Mouse (Mus musculus) lung, embryonic 16.5 days (tissue): ENCODE data around the gene Nol7. TPM values are rescaled to one million over a fixed set of nuclear protein-coding genes. Genes with fewer than 3 reads are reported as not detected.
A peak's percentile ranks its signal among the peaks of the same experiment; 100 is the strongest.

ENCODE experiments used
- ATAC-seq: fragments of 200-750 bp; cut with Nextera tagmentation; 2 replicates; pipeline ENCODE4 v1.8.0; 2017; ENCODE audit warnings: low read depth, mild to moderate bottlenecking, moderate library complexity
- H3K27ac ChIP-seq: fragments of 300-500 bp; sonication (generic); 2 replicates; pipeline ENCODE4 v1.5.1; 2014; ENCODE audit warnings: mild to moderate bottlenecking, control low read depth, low read length
- H3K27me3 ChIP-seq: fragments of 300-500 bp; sonication (generic); 2 replicates; pipeline ENCODE4 v1.6.1; 2014; ENCODE audit warnings: low read depth, low read length, mixed read lengths; ENCODE audit not compliant: control insufficient read depth, insufficient read depth
- H3K36me3 ChIP-seq: fragments of 300-500 bp; sonication (generic); 2 replicates; pipeline ENCODE4 v1.6.1; 2014; ENCODE audit warnings: low read length; ENCODE audit not compliant: control insufficient read depth, insufficient read depth
- H3K4me1 ChIP-seq: fragments of 300-500 bp; sonication (generic); replicated peaks from 2 replicates; pipeline ENCODE4 v1.6.1; 2014; ENCODE audit warnings: low read length, mixed read lengths; ENCODE audit not compliant: control insufficient read depth, insufficient read depth
- H3K4me2 ChIP-seq: fragments of 300-500 bp; sonication (generic); 2 replicates; pipeline ENCODE4 v1.6.1; 2014; ENCODE audit warnings: low read depth, low read length, control low read depth
- H3K4me3 ChIP-seq: fragments of 300-500 bp; sonication (generic); 2 replicates; pipeline ENCODE4 v1.5.1; 2014; ENCODE audit warnings: mild to moderate bottlenecking, low read length, control low read depth
- H3K9ac ChIP-seq: fragments of 300-500 bp; sonication (generic); 2 replicates; pipeline ENCODE4 v1.6.1; 2014; ENCODE audit warnings: low read length, control low read depth
- H3K9me3 ChIP-seq: fragments of 300-500 bp; sonication (generic); 2 replicates; pipeline ENCODE4 v1.6.1; 2016; ENCODE audit warnings: low read length; ENCODE audit not compliant: control insufficient read depth
- WGBS: fragments of 180-500 bp; shearing (Covaris S2); extraction: QIAGEN DNeasy Blood & Tissue Kit; methylation state at CpG from one replicate; pipeline ENCODE4 v1.1.7; 2014; 5-methylcytosine and 5-hydroxymethylcytosine counted together
- polyA plus RNA-seq: library from polyadenylated mRNA; unstranded; fragments of >200 nt; fragmentation: Nextera tagmentation; extraction: Ambion mirVana; gene quantifications from 2 replicates; pipeline ENCODE4 v1.2.1, GENCODE M21; 2015

Gene Nol7
- polyA plus RNA-seq, 1 experiment from 2014 or later, result 130 TPM

DNA sequence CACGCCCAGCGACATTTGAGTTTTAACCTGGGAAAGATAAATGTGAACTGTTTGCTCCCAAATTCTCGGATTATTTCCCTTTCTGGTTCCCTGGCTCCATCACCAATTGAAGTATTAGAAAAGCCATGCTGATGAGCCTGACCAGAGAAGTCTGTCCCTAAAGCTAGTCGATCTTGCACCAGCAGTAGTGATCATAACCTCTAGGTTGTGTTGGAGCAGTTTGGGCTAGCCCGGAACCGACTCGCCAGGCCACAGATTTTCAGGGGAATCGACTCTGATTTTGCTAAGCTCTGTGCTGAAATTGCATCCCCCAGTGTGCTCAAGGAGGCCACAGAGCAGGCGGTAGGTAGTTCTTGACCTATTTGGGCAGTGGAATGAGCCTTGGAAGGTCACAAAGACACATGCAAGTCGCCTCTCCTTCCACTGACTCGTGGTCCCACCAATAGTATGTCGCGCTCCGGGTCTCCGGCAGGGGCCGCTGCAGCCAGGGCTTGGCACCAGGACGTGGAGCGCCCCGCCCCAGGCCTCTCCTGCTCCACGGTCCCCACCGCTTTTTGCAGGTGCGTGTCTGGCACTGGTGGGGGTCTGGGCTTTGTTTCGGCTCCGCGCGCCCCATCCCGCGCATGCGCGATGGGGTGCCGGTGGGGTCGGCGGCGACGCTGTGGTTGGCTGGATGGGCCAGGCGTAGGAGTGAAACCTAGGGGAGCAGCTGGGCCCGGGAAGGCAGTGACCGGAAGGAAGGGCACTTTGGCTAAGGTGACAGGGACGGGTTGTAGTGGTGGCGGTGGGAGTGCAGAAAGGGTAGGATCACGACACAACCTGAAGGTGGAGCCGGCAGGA, 33.0 kb upstream of the Nol7 start, which contains the start of gene Sirt5:
TSS of gene Sirt5 (plus strand) at position 512 of the 840 bp plus-strand sequence.
- WGBS, result 14% methylated on average over 41 of the region's 42 CpGs
- H3K9ac ChIP-seq, result peak within 1 kb of the TSS; percentile 78

DNA sequence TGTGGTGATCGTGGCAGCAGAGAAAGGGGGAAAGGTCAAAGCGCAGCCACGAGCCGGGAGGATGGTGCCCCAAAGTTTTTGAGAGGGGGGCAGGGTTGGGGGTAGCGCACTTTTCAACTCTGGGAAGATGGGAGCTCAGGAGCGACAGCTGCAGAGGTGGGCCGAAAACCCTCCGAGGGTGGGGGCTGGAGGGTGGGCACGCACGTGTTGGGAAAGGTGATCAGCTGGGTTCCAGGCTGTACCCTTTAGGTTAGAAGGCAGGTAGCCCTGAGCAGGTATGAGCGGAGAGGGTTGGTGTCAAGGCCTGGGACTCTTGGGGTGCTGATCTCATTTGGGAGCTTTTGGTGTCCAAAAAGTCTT, 32.4 kb upstream of the Nol7 start:
- 5% methylated on average over 11 of the region's 11 CpGs for WGBS
- Histone ChIP-seq H3K9me3 (no peaks in the 10 kb centered on the region), H3K4me2 (peak overlapping the region; percentile 88), H3K9ac (peak overlapping the region; percentile 78), H3K4me3 (peak overlapping the region; percentile 68), H3K27me3 (no peaks in the 10 kb centered on the region), H3K4me1 (no peaks in the 10 kb centered on the region; the same call in 1 of the 2 replicates), H3K36me3 (peaks cover 2% of the 10 kb centered on the region; the same call in 1 of the 2 replicates), H3K27ac (peak overlapping the region; percentile 32)
- peak; percentile 43 for ATAC-seq

More for the DNA sequence above, 33.0 kb upstream of the Nol7 start, which contains the start of gene Sirt5:
- no peaks in the 10 kb centered on the region for H3K36me3 ChIP-seq
- peak within 1 kb of the TSS; percentile 88 for H3K4me2 ChIP-seq
- ATAC-seq, result peak; percentile 91
- H3K27me3 ChIP-seq, result no peaks in the 10 kb centered on the region
- H3K27ac ChIP-seq, result peak within 1 kb of the TSS; percentile 32
- H3K4me1 ChIP-seq, result no peaks in the 10 kb centered on the region; the same call in 1 of the 2 replicates
- peak within 1 kb of the TSS; percentile 68 for H3K4me3 ChIP-seq
- H3K9me3 ChIP-seq, result no peaks in the 10 kb centered on the region

DNA sequence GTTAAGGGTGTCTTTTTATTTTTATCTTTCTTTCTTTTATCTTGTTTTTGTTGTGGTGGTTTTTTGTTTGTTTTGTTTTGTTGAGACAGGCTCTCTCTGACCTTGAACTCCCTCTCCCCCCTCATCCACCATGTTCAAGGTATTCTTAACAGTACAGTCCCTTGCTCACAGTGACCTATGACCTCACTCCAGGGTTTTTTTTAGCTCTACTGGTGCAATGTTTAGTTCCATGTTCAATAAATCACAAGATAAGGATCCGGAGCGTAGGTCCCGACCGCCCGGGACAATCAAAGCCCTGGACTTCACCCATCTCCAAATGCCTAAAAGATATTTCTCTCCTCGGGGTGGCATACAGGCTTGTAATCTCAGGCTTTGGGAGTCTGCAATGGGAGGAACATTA, 28.1 kb upstream of the Nol7 start:
- Histone ChIP-seq H3K9ac (no peak overlapping the region), H3K27ac (no peak overlapping the region), H3K4me3 (no peak overlapping the region), H3K9me3 (no peaks in the 10 kb centered on the region), H3K4me2 (no peak overlapping the region), H3K4me1 (0 out of 2 replicates have a peak, but pooled peaks cover 3% of the 10 kb centered on the region), H3K36me3 (peaks cover 16% of the 10 kb centered on the region), H3K27me3 (no peaks in the 10 kb centered on the region)
- WGBS, result 71% methylated on average over 6 of the region's 6 CpGs
- no peak for ATAC-seq

DNA sequence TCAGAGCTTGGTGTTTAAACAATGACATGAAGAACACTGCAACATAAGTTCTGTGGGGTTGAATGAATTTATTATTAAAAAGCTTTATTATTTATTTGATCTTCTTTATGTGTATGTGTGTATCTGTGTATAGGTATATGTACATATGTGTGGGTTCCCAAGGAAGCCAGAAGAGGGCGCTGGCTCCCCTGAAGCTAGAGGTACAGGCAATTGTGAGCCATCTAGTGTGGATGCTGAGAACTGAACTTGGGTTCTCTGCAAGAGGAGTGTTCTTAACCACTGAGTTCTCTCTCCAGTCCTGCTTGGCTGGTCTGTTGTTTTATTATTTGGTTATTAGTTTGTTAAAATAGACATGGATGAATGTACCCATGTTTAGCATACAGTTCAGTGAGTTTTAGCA, 25.3 kb upstream of the Nol7 start:
- H3K4me3 ChIP-seq, result no peak overlapping the region
- H3K9me3 ChIP-seq, result no peaks in the 10 kb centered on the region
- H3K4me2 ChIP-seq, result no peak overlapping the region
- peaks cover 22% of the 10 kb centered on the region for H3K36me3 ChIP-seq
- 76% methylated on average over 1 of the region's 1 CpGs for WGBS
- no peaks in the 10 kb centered on the region for H3K27me3 ChIP-seq
- H3K4me1 ChIP-seq, result 0 out of 2 replicates have a peak, but pooled peaks cover 3% of the 10 kb centered on the region
- H3K9ac ChIP-seq, result no peak overlapping the region
- ATAC-seq, result no peak
- no peak overlapping the region for H3K27ac ChIP-seq

DNA sequence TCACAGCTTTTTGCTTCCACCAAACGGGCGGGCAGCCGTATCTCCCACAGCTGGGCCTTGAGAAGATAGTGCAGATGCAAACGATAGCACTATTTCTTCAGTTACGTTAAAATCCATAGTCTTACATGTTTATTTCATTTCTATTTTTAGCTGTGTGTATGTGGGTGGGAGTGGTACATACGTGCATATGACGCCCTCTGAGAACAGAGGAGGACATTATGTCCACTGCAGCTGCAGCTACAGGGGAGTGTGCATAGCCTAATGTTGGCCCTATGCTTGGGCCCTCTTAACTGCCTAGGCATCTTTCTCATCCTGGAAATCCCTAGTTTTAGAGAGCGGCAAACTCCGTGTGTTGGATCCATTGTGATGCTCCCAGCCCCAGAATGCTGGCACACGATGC, 24.0 kb upstream of the Nol7 start:
- Histone ChIP-seq H3K4me1 (0 out of 2 replicates have a peak, but pooled peaks cover 3% of the 10 kb centered on the region), H3K36me3 (peaks cover 23% of the 10 kb centered on the region), H3K4me3 (no peak overlapping the region), H3K4me2 (no peak overlapping the region), H3K27ac (peak overlapping the region; percentile 59), H3K9ac (no peak overlapping the region), H3K27me3 (no peaks in the 10 kb centered on the region), H3K9me3 (no peaks in the 10 kb centered on the region)
- WGBS, result 61% methylated on average over 10 of the region's 10 CpGs
- peak; percentile 91 for ATAC-seq

DNA sequence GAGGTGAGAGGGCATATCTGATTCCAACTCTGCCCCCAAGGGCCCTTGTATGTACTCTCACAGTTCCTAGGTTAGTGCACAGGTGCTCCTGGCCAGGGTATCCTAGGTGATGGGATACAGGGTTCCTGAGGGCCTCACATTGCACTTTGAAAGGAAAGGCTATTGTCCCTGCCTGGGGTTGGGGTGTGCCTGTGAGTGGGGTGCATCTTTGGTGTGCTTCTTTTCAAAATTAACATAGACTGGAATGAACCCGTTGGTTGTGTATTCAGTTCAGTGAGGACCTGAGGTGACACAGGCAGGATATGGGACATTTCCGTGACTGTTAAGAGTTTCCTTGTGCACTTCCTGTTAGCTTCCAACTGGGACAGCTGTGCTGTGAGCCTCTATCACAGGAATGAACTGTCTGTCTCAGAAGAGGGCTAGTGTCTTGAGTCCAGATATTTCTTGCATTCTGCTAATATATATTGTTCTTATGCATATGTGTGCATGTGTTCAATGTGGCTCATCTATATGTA, 23.2 kb upstream of the Nol7 start:
- H3K27ac ChIP-seq, result peak overlapping the region; percentile 55
- no peak overlapping the region for H3K9ac ChIP-seq
- no peak overlapping the region for H3K4me2 ChIP-seq
- no peak overlapping the region for H3K4me3 ChIP-seq
- no peaks in the 10 kb centered on the region for H3K27me3 ChIP-seq
- H3K9me3 ChIP-seq, result no peaks in the 10 kb centered on the region
- H3K4me1 ChIP-seq, result 0 out of 2 replicates have a peak, but pooled peaks cover 3% of the 10 kb centered on the region
- peaks cover 23% of the 10 kb centered on the region for H3K36me3 ChIP-seq
- WGBS, result 49% methylated on average over 2 of the region's 2 CpGs
- ATAC-seq, result peak; percentile 32

DNA sequence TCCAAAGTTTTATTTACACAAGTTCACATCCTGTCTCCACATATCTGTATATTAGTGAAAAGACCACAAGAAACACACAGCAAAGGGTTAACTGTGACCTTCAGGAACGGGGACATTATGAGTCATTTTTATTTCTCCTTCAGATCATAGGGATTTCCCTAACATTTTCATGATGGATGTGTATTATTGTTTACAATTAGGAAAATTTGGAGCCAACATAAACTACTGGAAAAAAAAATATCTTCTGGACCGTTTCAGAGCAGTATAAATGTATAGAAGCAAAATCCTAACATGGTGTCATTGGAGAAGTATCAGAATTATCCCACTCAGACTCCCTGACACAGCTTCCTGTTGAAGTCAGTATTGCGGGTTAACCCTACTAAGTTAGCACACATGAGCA, 18.2 kb upstream of the Nol7 start:
- 0 out of 2 replicates have a peak, but pooled peaks cover 7% of the 10 kb centered on the region for H3K36me3 ChIP-seq
- ATAC-seq, result peak; percentile 45; the same call in 1 of the 2 replicates
- H3K4me2 ChIP-seq, result no peak overlapping the region
- H3K27me3 ChIP-seq, result no peaks in the 10 kb centered on the region
- no peak overlapping the region for H3K27ac ChIP-seq
- H3K9me3 ChIP-seq, result no peaks in the 10 kb centered on the region
- no peak overlapping the region for H3K4me3 ChIP-seq
- H3K9ac ChIP-seq, result no peak overlapping the region
- 42% methylated on average over 3 of the region's 3 CpGs for WGBS
- H3K4me1 ChIP-seq, result no peaks in the 10 kb centered on the region

DNA sequence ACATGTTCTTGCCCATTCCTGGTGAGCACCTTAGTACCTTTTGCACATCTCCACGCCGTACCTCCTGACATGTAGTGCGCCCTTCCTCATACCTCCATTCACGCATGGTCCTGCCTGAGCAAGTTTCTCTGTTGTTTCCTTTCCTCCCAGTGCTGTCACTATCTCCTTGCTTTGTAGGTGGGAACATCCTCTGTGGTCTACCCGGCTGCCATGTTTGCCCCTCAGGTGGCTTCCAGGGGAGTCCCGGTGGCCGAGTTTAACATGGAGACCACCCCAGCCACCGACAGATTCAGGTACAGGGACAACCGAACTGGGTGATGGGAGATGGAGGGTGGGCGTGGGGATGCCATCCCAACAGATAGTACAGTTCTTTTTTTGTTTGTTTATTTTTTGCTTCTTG, 12.9 kb upstream of the Nol7 start:
- ATAC-seq, result no peak
- Histone ChIP-seq H3K4me1 (no peaks in the 10 kb centered on the region), H3K4me2 (no peak overlapping the region), H3K9me3 (no peaks in the 10 kb centered on the region), H3K27me3 (no peaks in the 10 kb centered on the region), H3K36me3 (peaks cover 4% of the 10 kb centered on the region; the same call in 1 of the 2 replicates), H3K4me3 (no peak overlapping the region), H3K27ac (no peak overlapping the region), H3K9ac (no peak overlapping the region)
- WGBS, result 94% methylated on average over 10 of the region's 10 CpGs

DNA sequence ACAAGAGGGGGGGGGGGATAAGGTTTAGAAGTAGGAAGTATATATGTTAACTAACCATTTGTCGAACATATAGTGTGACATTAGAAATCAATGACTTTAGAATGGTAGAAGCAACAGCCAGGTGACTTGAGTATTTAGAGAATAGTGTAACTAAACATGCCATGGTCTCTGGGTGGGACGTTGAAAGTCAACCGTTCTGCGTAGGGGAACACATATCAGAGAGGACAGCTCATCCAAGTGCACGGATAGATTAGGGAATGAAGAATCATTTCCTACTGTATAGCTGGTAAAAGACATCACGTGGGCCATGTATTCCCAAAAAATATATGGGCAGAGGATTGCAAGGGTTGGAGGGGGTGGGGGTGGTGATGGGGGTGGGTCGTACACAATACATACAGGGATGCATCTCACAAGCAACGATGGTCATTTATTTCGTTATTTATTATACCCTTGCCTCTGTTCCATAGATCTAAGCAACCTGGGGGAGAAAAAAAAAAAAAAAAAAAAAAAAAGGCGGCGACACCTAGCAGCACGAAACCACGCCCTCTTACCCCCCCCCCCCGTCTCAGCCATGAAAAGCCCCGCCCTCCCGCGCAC, 392 bp upstream of the Nol7 start:
- Histone ChIP-seq H3K27ac (no peak overlapping the region), H3K4me3 (peak overlapping the region; percentile 87), H3K4me1 (peaks cover 6% of the 10 kb centered on the region), H3K27me3 (no peaks in the 10 kb centered on the region), H3K36me3 (peaks cover 26% of the 10 kb centered on the region), H3K4me2 (peak overlapping the region; percentile 79), H3K9me3 (no peaks in the 10 kb centered on the region), H3K9ac (no peak overlapping the region)
- 0 out of 2 replicates have a peak, but pooled peaks have one; percentile 1 for ATAC-seq
- WGBS, result 62% methylated on average over 11 of the region's 17 CpGs
